Mouse (Mus musculus) kidney, embryonic 14.5 days (tissue): ENCODE data around the gene Kat8. TPM values are rescaled to one million over a fixed set of nuclear protein-coding genes. Genes with fewer than 3 reads are reported as not detected.

Experiments used
- ATAC-seq: fragments of 200-750 bp; cut with Nextera tagmentation; 2 replicates; pipeline ENCODE4 v1.8.0; 2017; ENCODE audit warnings: moderate number of reproducible peaks, mild to moderate bottlenecking, moderate TSS enrichment, moderate library complexity; ENCODE audit not compliant: low FRiP score, low TSS enrichment
- H3K27ac ChIP-seq: fragments of 300-500 bp; sonication (generic); 2 replicates; pipeline ENCODE4 v1.5.1; 2014; ENCODE audit warnings: low read depth, mild to moderate bottlenecking, low read length, moderate library complexity, mixed read lengths
- H3K27me3 ChIP-seq: fragments of 300-500 bp; sonication (generic); 2 replicates; pipeline ENCODE4 v1.6.1; 2014; ENCODE audit warnings: mild to moderate bottlenecking, low read length; ENCODE audit not compliant: control insufficient read depth, insufficient read depth
- H3K36me3 ChIP-seq: fragments of 300-500 bp; sonication (generic); 2 replicates; pipeline ENCODE4 v1.6.1; 2014; ENCODE audit warnings: low read length, mixed read lengths; ENCODE audit not compliant: control insufficient read depth, insufficient read depth
- H3K4me1 ChIP-seq: fragments of 300-500 bp; sonication (generic); 2 replicates; pipeline ENCODE4 v1.6.1; 2014; ENCODE audit warnings: low read length, mixed read lengths; ENCODE audit not compliant: control insufficient read depth, insufficient read depth
- H3K4me2 ChIP-seq: fragments of 300-500 bp; sonication (generic); replicated peaks from 2 replicates; pipeline ENCODE4 v1.6.1; 2014; ENCODE audit warnings: low read depth, mild to moderate bottlenecking, low read length
- H3K4me3 ChIP-seq: fragments of 300-500 bp; sonication (generic); 2 replicates; pipeline ENCODE4 v1.5.1; 2014; ENCODE audit warnings: mild to moderate bottlenecking, low read length
- H3K9ac ChIP-seq: fragments of 300-500 bp; sonication (generic); 2 replicates; pipeline ENCODE4 v1.6.1; 2014; ENCODE audit warnings: low read depth, mild to moderate bottlenecking, low read length, moderate library complexity
- H3K9me3 ChIP-seq: fragments of 300-500 bp; sonication (generic); 2 replicates; pipeline ENCODE4 v1.6.1; 2016; ENCODE audit warnings: low read length; ENCODE audit not compliant: control insufficient read depth
- WGBS: fragments of 180-500 bp; shearing (Covaris S2); extraction: QIAGEN DNeasy Blood & Tissue Kit; methylation state at CpG from one replicate; pipeline ENCODE4 v1.1.7; 2014; 5-methylcytosine and 5-hydroxymethylcytosine counted together
- polyA plus RNA-seq: library from polyadenylated mRNA; unstranded; fragments of >200 nt; fragmentation: Nextera tagmentation; extraction: Ambion mirVana; gene quantifications from 2 replicates; pipeline ENCODE4 v1.2.1, GENCODE M21; 2014

The Kat8 gene
- polyA plus RNA-seq, 1 experiment from 2014 or later: 48.9 TPM

- Histone ChIP-seq H3K9ac (peak within 1 kb of the TSS; percentile 79), H3K27me3 (no peaks in the 10 kb centered on the region), H3K9me3 (no peaks in the 10 kb centered on the region), H3K4me1 (peaks cover 7% of the 10 kb centered on the region), H3K4me2 (peak within 1 kb of the TSS; percentile 86), H3K27ac (peak within 1 kb of the TSS; percentile 65; the same call in 1 of the 2 replicates), H3K36me3 (peaks cover 43% of the 10 kb centered on the region), H3K4me3 (peak within 1 kb of the TSS; percentile 56)
- 6% methylated on average over 38 of the region's 38 CpGs for WGBS
- peak; percentile 94 for ATAC-seq
Observed at GRCm38 (mm10) chr7:127903971-127904796, 8.1 kb upstream of the Kat8 start, which contains the start of gene Bckdk. Gene Bckdk, plus strand, starts transcription at chr7:127904082.

GRCm38 (mm10) chr7:127907939-127908338, 4.4 kb upstream of the Kat8 start:
- ATAC-seq: no peak
- Histone ChIP-seq H3K36me3 (peaks cover 48% of the 10 kb centered on the region), H3K4me2 (no peak overlapping the region), H3K4me1 (peaks cover 15% of the 10 kb centered on the region), H3K27ac (no peak overlapping the region), H3K9me3 (no peaks in the 10 kb centered on the region), H3K4me3 (no peak overlapping the region), H3K27me3 (no peaks in the 10 kb centered on the region), H3K9ac (no peak overlapping the region)
- 94% methylated on average over 12 of the region's 12 CpGs for WGBS

GRCm38 (mm10) chr7:127908656-127909055, 3.7 kb upstream of the Kat8 start:
- no peak overlapping the region for H3K9ac ChIP-seq
- no peak for ATAC-seq
- no peak overlapping the region for H3K4me2 ChIP-seq
- H3K4me3 ChIP-seq: no peak overlapping the region
- no peaks in the 10 kb centered on the region for H3K9me3 ChIP-seq
- H3K4me1 ChIP-seq: peaks cover 19% of the 10 kb centered on the region
- H3K36me3 ChIP-seq: peaks cover 48% of the 10 kb centered on the region
- H3K27me3 ChIP-seq: no peaks in the 10 kb centered on the region
- no peak overlapping the region for H3K27ac ChIP-seq
- WGBS: 87% methylated on average over 4 of the region's 4 CpGs

GRCm38 (mm10) chr7:127912938-127913337, 622 bp downstream of the Kat8 start:
- Histone ChIP-seq H3K4me2 (peak overlapping the region; percentile 61), H3K27me3 (no peaks in the 10 kb centered on the region), H3K4me1 (peaks cover 11% of the 10 kb centered on the region; the same call in 1 of the 2 replicates), H3K9me3 (no peaks in the 10 kb centered on the region), H3K4me3 (peak overlapping the region; percentile 84), H3K36me3 (peaks cover 46% of the 10 kb centered on the region), H3K27ac (no peak overlapping the region), H3K9ac (peak overlapping the region; percentile 79)
- no peak for ATAC-seq
- 22% methylated on average over 4 of the region's 4 CpGs for WGBS

GRCm38 (mm10) chr7:127915293-127915692, 3.0 kb downstream of the Kat8 start:
- peaks cover 32% of the 10 kb centered on the region for H3K36me3 ChIP-seq
- no peak overlapping the region for H3K4me3 ChIP-seq
- H3K27ac ChIP-seq: no peak overlapping the region
- H3K27me3 ChIP-seq: no peaks in the 10 kb centered on the region
- H3K4me1 ChIP-seq: peaks cover 11% of the 10 kb centered on the region; the same call in 1 of the 2 replicates
- H3K4me2 ChIP-seq: no peak overlapping the region
- no peak for ATAC-seq
- no peak overlapping the region for H3K9ac ChIP-seq
- WGBS: 93% methylated on average over 12 of the region's 12 CpGs
- H3K9me3 ChIP-seq: no peaks in the 10 kb centered on the region

GRCm38 (mm10) chr7:127918203-127918602, 5.9 kb downstream of the Kat8 start:
- H3K4me2 ChIP-seq: no peak overlapping the region
- H3K9me3 ChIP-seq: no peaks in the 10 kb centered on the region
- H3K4me1 ChIP-seq: peaks cover 1% of the 10 kb centered on the region; the same call in 1 of the 2 replicates
- no peak overlapping the region for H3K27ac ChIP-seq
- H3K36me3 ChIP-seq: peaks cover 53% of the 10 kb centered on the region
- ATAC-seq: no peak
- no peaks in the 10 kb centered on the region for H3K27me3 ChIP-seq
- WGBS: 58% methylated on average over 3 of the region's 3 CpGs
- no peak overlapping the region for H3K4me3 ChIP-seq
- no peak overlapping the region for H3K9ac ChIP-seq

GRCm38 (mm10) chr7:127919290-127919689, 7.0 kb downstream of the Kat8 start:
- Histone ChIP-seq H3K27me3 (no peaks in the 10 kb centered on the region), H3K27ac (no peak overlapping the region), H3K4me1 (no peaks in the 10 kb centered on the region; the same call in 1 of the 2 replicates), H3K9me3 (no peaks in the 10 kb centered on the region), H3K4me3 (no peak overlapping the region), H3K4me2 (no peak overlapping the region), H3K36me3 (peaks cover 61% of the 10 kb centered on the region), H3K9ac (no peak overlapping the region)
- ATAC-seq: no peak
- 81% methylated on average over 7 of the region's 7 CpGs for WGBS

GRCm38 (mm10) chr7:127921516-127921915, 9.2 kb downstream of the Kat8 start:
- H3K36me3 ChIP-seq: peaks cover 62% of the 10 kb centered on the region
- no peaks in the 10 kb centered on the region for H3K27me3 ChIP-seq
- H3K4me3 ChIP-seq: no peak overlapping the region
- ATAC-seq: no peak
- no peaks in the 10 kb centered on the region for H3K9me3 ChIP-seq
- no peak overlapping the region for H3K27ac ChIP-seq
- peaks cover 13% of the 10 kb centered on the region for H3K4me1 ChIP-seq
- no peak overlapping the region for H3K9ac ChIP-seq
- no peak overlapping the region for H3K4me2 ChIP-seq
- 68% methylated on average over 8 of the region's 8 CpGs for WGBS
